Mouse (Mus musculus) T-helper 2 cell (primary cell): ENCODE data around the gene Oxct2a.

Source experiments
- in situ Hi-C: fragments of 300-600 bp; cut with MboI, MseI; formaldehyde crosslinking; loops from one replicate; pipeline ENCODE4 v1.15.1; 2025; ENCODE audit warnings: high pct_unique_total_duplicates

Gene Oxct2a

DNA sequence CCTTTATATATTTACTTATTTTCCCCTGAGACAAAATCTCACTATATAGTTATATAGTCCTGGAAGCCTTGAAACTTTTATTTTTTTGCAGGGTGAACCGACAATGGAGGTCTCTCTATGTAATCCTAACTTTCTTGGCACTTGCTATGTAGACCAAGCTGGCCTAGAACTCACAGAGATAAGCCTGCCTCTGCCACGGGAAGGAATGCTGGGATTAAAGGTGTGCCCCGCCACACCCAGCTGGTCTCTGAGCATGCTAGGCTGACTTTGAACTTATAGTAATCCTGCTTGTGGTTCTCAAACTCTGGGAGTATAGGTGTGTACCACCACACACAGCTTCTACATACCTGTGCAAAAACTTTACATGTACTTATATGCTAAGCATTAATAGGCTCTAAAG lies 43.3 kb downstream of the Oxct2a start:
- in situ Hi-C loops: no loop called here
